Mouse (Mus musculus): ENCODE results near the gene Zbtb34.

Gene Zbtb34

GRCm38 (mm10) chr2:33430771-33431699 is at the start of gene Zbtb34:
Gene Zbtb34 (minus strand): TSS chr2:33431324.
- peak; percentile 66 to 70 for DNase-seq (ENCODE audit: low spot score in 2 of 2)

GRCm38 (mm10) chr2:33477961-33478755 is 47.0 kb upstream of the Zbtb34 start:
- no peak for DNase-seq (ENCODE audit: low spot score in 2 of 2)

GRCm38 (mm10) chr2:33475961-33476360 is 44.8 kb upstream of the Zbtb34 start:
- peak in 1 of 2 experiments; percentile 86 for DNase-seq (ENCODE audit: low spot score in 2 of 2)

- peak; percentile 94 to 96 for DNase-seq (ENCODE audit: low spot score in 2 of 2)
Measured at GRCm38 (mm10) chr2:33468466-33469097, 37.5 kb upstream of the Zbtb34 start, which contains the start of gene Zbtb43. Gene Zbtb43 (minus strand): TSS chr2:33468559.

GRCm38 (mm10) chr2:33467546-33468465 is 36.7 kb upstream of the Zbtb34 start:
- no peak for DNase-seq (ENCODE audit: low spot score in 2 of 2)

- DNase-seq (ENCODE audit: low spot score in 2 of 2) = no peak
Measured at GRCm38 (mm10) chr2:33465966-33466365, 34.8 kb upstream of the Zbtb34 start.

- no peak for DNase-seq (ENCODE audit: low spot score in 2 of 2)
Measured at GRCm38 (mm10) chr2:33465215-33465614, 34.1 kb upstream of the Zbtb34 start.

GRCm38 (mm10) chr2:33462066-33462465 is 30.9 kb upstream of the Zbtb34 start:
- no peak for DNase-seq (ENCODE audit: low spot score in 2 of 2)

GRCm38 (mm10) chr2:33461066-33461465 is 29.9 kb upstream of the Zbtb34 start:
- DNase-seq (ENCODE audit: low spot score in 2 of 2) = no peak

- no peak for DNase-seq (ENCODE audit: low spot score in 2 of 2)
Measured at GRCm38 (mm10) chr2:33459660-33460059, 28.5 kb upstream of the Zbtb34 start.

- DNase-seq (ENCODE audit: low spot score in 2 of 2) = no peak
Measured at GRCm38 (mm10) chr2:33456696-33457095, 25.6 kb upstream of the Zbtb34 start.

GRCm38 (mm10) chr2:33456242-33456641 is 25.1 kb upstream of the Zbtb34 start:
- DNase-seq (ENCODE audit: low spot score in 2 of 2) = no peak

GRCm38 (mm10) chr2:33455350-33455749 is 24.2 kb upstream of the Zbtb34 start:
- no peak for DNase-seq (ENCODE audit: low spot score in 2 of 2)

GRCm38 (mm10) chr2:33454816-33455215 is 23.7 kb upstream of the Zbtb34 start:
- DNase-seq (ENCODE audit: low spot score in 2 of 2) = no peak

- peak in 1 of 2 experiments; percentile 74 for DNase-seq (ENCODE audit: low spot score in 2 of 2)
Measured at GRCm38 (mm10) chr2:33453476-33453875, 22.4 kb upstream of the Zbtb34 start.

GRCm38 (mm10) chr2:33452721-33453120 is 21.6 kb upstream of the Zbtb34 start:
- no peak for DNase-seq (ENCODE audit: low spot score in 2 of 2)

- DNase-seq (ENCODE audit: low spot score in 2 of 2) = no peak
Measured at GRCm38 (mm10) chr2:33452140-33452539, 21.0 kb upstream of the Zbtb34 start.

GRCm38 (mm10) chr2:33451038-33451978 is 20.2 kb upstream of the Zbtb34 start:
- DNase-seq (ENCODE audit: low spot score in 2 of 2) = no peak

GRCm38 (mm10) chr2:33449119-33449873 is 18.2 kb upstream of the Zbtb34 start:
- DNase-seq (ENCODE audit: low spot score in 2 of 2) = no peak
